Comparison of ENCODE assay signal across 40 mouse cellular contexts in genomic region chr11:96369140-96369539, GRCm38 (mm10). TPM values are rescaled to one million over a fixed set of nuclear protein-coding genes. Genes with fewer than 3 reads are reported as not detected.
"Had no signal": no experiment of that assay in that cellular context is flagged by ENCODE, and none has a peak within 500 bp of the region (broad histone marks: within the 10 kb centered on the region; RNA-seq: fewer than 3 reads in every experiment).

No protein-coding gene starts in this region.

- H3K9me3 ChIP-seq: heart, embryonic 13.5 days; heart, embryonic 15.5 days; hindbrain, embryonic 13.5 days; hindbrain, embryonic 15.5 days; kidney, embryonic 15.5 days; limb, embryonic 13.5 days; limb, embryonic 15.5 days; liver, embryonic 12.5 days had no signal

- H3K36me3 ChIP-seq: heart, embryonic 13.5 days; heart, embryonic 15.5 days; hindbrain, embryonic 13.5 days; hindbrain, embryonic 15.5 days; kidney, embryonic 15.5 days; limb, embryonic 13.5 days; limb, embryonic 15.5 days; liver, embryonic 12.5 days had no signal

- H3K27ac ChIP-seq: heart, adult 2 months; heart, embryonic 13.5 days; heart, embryonic 15.5 days; hindbrain, embryonic 13.5 days; hindbrain, embryonic 15.5 days; hindbrain, postnatal 0 days; kidney, embryonic 15.5 days; kidney, postnatal 0 days; limb, embryonic 13.5 days; limb, embryonic 15.5 days; liver, embryonic 12.5 days; liver, embryonic 14.5 days had no signal

- H3K4me1 ChIP-seq: liver, embryonic 12.5 days had no signal

- ATAC-seq: hindbrain, postnatal 0 days; intestine, embryonic 16.5 days; liver, embryonic 12.5 days had no signal

- DNase-seq: gastrocnemius, postnatal 14 days; gastrocnemius, postnatal 36 days; heart, adult 2 months; heart, postnatal 14 days; heart, postnatal 36 days; kidney, adult 11 months; kidney, adult 2 months; kidney, adult 9 months; kidney, postnatal 14 days; kidney, postnatal 36 days; layer of hippocampus, adult 9-11 months; layer of hippocampus, postnatal 36 days; left cerebral cortex, postnatal 4 days had no signal

- H3K4me2 ChIP-seq: heart, embryonic 11.5 days; heart, embryonic 13.5 days; heart, embryonic 15.5 days; hindbrain, embryonic 13.5 days; hindbrain, embryonic 15.5 days; kidney, embryonic 15.5 days; limb, embryonic 13.5 days; limb, embryonic 15.5 days; liver, embryonic 12.5 days had no signal

- H3K9ac ChIP-seq: heart, embryonic 13.5 days; heart, embryonic 15.5 days; hindbrain, embryonic 13.5 days; hindbrain, embryonic 15.5 days; kidney, embryonic 15.5 days; limb, embryonic 13.5 days; limb, embryonic 15.5 days; liver, embryonic 12.5 days; liver, embryonic 14.5 days had no signal

- H3K4me3 ChIP-seq: heart, adult 2 months; heart, embryonic 13.5 days; heart, embryonic 15.5 days; hindbrain, embryonic 13.5 days; hindbrain, embryonic 15.5 days; kidney, embryonic 15.5 days; limb, embryonic 13.5 days; limb, embryonic 15.5 days; liver, embryonic 12.5 days had no signal

RNA-seq across cellular contexts. Expression of gene Hoxb1, which starts 3.6 kb away (rescaled TPM):
- total RNA-seq: gastrocnemius, adult 18-20 months; gastrocnemius, adult 8-10 months; gastrocnemius, postnatal 14 days; gastrocnemius, postnatal 36 days; heart, adult 2 months; heart, postnatal 14 days; heart, postnatal 36 days; hematopoietic stem cell, adult 5-6 weeks; layer of hippocampus, adult 18-20 months; layer of hippocampus, adult 8-10 months; layer of hippocampus, postnatal 14 days; layer of hippocampus, postnatal 36 days; left cerebral cortex, adult 18-20 months; left cerebral cortex, adult 8-10 months; left cerebral cortex, postnatal 10 days; left cerebral cortex, postnatal 25 days; left cerebral cortex, postnatal 4 days; liver, adult 2 months had no signal
- polyA plus RNA-seq: heart, adult 2 months; heart, embryonic 15.5 days; heart, postnatal 0 days; intestine, embryonic 16.5 days; kidney, adult 2 months; large intestine, adult 2 months; limb, embryonic 11.5 days; limb, embryonic 15.5 days; liver, adult 2 months had no signal

RNA-seq across cellular contexts. Expression of gene Hoxb2, which starts 18.8 kb away (rescaled TPM):
- total RNA-seq: gastrocnemius, adult 18-20 months; layer of hippocampus, adult 18-20 months; layer of hippocampus, adult 8-10 months; layer of hippocampus, postnatal 14 days; layer of hippocampus, postnatal 36 days; left cerebral cortex, adult 18-20 months; left cerebral cortex, adult 8-10 months; left cerebral cortex, postnatal 10 days; left cerebral cortex, postnatal 25 days; left cerebral cortex, postnatal 4 days had no signal

RNA-seq across cellular contexts. Expression of gene Hoxb3, which starts 46.0 kb away (rescaled TPM):
- total RNA-seq: layer of hippocampus, adult 18-20 months; layer of hippocampus, adult 8-10 months; layer of hippocampus, postnatal 14 days; layer of hippocampus, postnatal 36 days; left cerebral cortex, adult 18-20 months; left cerebral cortex, adult 8-10 months; left cerebral cortex, postnatal 10 days; left cerebral cortex, postnatal 25 days; left cerebral cortex, postnatal 4 days had no signal

RNA-seq across cellular contexts. Expression of gene Hoxb4, which starts 51.1 kb away (rescaled TPM):
- total RNA-seq: layer of hippocampus, adult 18-20 months; layer of hippocampus, postnatal 14 days; layer of hippocampus, postnatal 36 days; left cerebral cortex, adult 18-20 months; left cerebral cortex, postnatal 10 days; left cerebral cortex, postnatal 25 days; left cerebral cortex, postnatal 4 days had no signal
